Mouse (Mus musculus) heart, postnatal 25 days (tissue): ENCODE results near the gene Nabp2. TPM values are rescaled to one million over a fixed set of nuclear protein-coding genes. Genes with fewer than 3 reads are reported as not detected.
A peak's percentile ranks its signal among the peaks of the same experiment; 100 is the strongest.

ENCODE experiments used
- DNase-seq: peaks from one replicate; pipeline ENCODE4 v3.0.0; 2022; ENCODE audit warnings: low spot score
- intact Hi-C: fragments of 180-260 bp; cut with DNase I; formaldehyde crosslinking; loops from one replicate; pipeline ENCODE4 v1.15.1; 2025
- total RNA-seq, 2 experiments: library from RNA; stranded (reverse); gene quantifications; 2 replicates each; pipeline ENCODE4 v1.2.3; 2021

The Nabp2 gene
- total RNA-seq, 2 experiments from 2014 or later: 44.4 to 46.8 TPM

- intact Hi-C loops: no loop called here
- DNase-seq: no peak
These were observed 23.4 kb upstream of the Nabp2 start for GRCm38 (mm10) chr10:128434681-128435080.

- DNase-seq: no peak
- intact Hi-C loops: no loop called here
These were observed 22.1 kb upstream of the Nabp2 start for GRCm38 (mm10) chr10:128433417-128433816.

GRCm38 (mm10) chr10:128429454-128429853 lies 18.2 kb upstream of the Nabp2 start:
- DNase-seq: no peak
- intact Hi-C loops: no loop called here

- intact Hi-C loops: no loop called here
- no peak for DNase-seq
These were observed 17.8 kb upstream of the Nabp2 start for GRCm38 (mm10) chr10:128429052-128429451.

- intact Hi-C loops: no loop called here
- no peak for DNase-seq
These were observed 14.0 kb upstream of the Nabp2 start for GRCm38 (mm10) chr10:128425260-128425659.

- intact Hi-C loops: no loop called here
- DNase-seq: no peak
These were observed 13.3 kb upstream of the Nabp2 start for GRCm38 (mm10) chr10:128424604-128425003.

- no peak for DNase-seq
- intact Hi-C loops: no loop called here
These were observed 11.1 kb upstream of the Nabp2 start for GRCm38 (mm10) chr10:128422426-128422825.

- intact Hi-C loops: no loop called here
- DNase-seq: no peak
These were observed 3.6 kb upstream of the Nabp2 start for GRCm38 (mm10) chr10:128414848-128415247.

- intact Hi-C loops: no loop called here
- no peak for DNase-seq
These were observed 1.8 kb upstream of the Nabp2 start for GRCm38 (mm10) chr10:128413076-128413475.

GRCm38 (mm10) chr10:128412558-128412957 lies 1.3 kb upstream of the Nabp2 start:
- no peak for DNase-seq
- intact Hi-C loops: no loop called here

GRCm38 (mm10) chr10:128412055-128412381 lies 726 bp upstream of the Nabp2 start:
- intact Hi-C loops: no loop called here
- no peak for DNase-seq

GRCm38 (mm10) chr10:128410560-128410845 lies 789 bp downstream of the Nabp2 start:
- intact Hi-C loops: no loop called here
- DNase-seq: no peak

GRCm38 (mm10) chr10:128409692-128410559 lies 1.4 kb downstream of the Nabp2 start:
- DNase-seq: peak; percentile 96
- intact Hi-C loops: loop anchor here (1.0 to 2.0 kb wide), 2 partner anchors 33 to 45 kb away; partner anchors contain the start of gene Ankrd52

GRCm38 (mm10) chr10:128408591-128409535 lies 2.4 kb downstream of the Nabp2 start:
- DNase-seq: no peak

GRCm38 (mm10) chr10:128403931-128404330 lies 7.4 kb downstream of the Nabp2 start:
- intact Hi-C loops: no loop called here
- DNase-seq: no peak

More at GRCm38 (mm10) chr10:128408591-128409535, 2.4 kb downstream of the Nabp2 start:
- intact Hi-C loops: loop anchor here (1.0 to 2.0 kb wide), 2 partner anchors 32 to 46 kb away; partner anchors contain the start of gene Ankrd52

- no peak for DNase-seq
- intact Hi-C loops: no loop called here
These were observed 9.7 kb downstream of the Nabp2 start for GRCm38 (mm10) chr10:128401638-128402037.

GRCm38 (mm10) chr10:128401056-128401455 lies 10.2 kb downstream of the Nabp2 start, which contains the start of gene Slc39a5:
Slc39a5 (minus strand) TSS chr10:128401229.
- DNase-seq: no peak
- intact Hi-C loops: no loop called here

- no peak for DNase-seq
- intact Hi-C loops: no loop called here
These were observed 11.0 kb downstream of the Nabp2 start for GRCm38 (mm10) chr10:128400338-128400737.

- no peak for DNase-seq
- intact Hi-C loops: no loop called here
These were observed 13.8 kb downstream of the Nabp2 start for GRCm38 (mm10) chr10:128397466-128397865.

- intact Hi-C loops: no loop called here
- DNase-seq: no peak
These were observed 14.5 kb downstream of the Nabp2 start for GRCm38 (mm10) chr10:128396716-128397264.
